In the genomic region with DNA sequence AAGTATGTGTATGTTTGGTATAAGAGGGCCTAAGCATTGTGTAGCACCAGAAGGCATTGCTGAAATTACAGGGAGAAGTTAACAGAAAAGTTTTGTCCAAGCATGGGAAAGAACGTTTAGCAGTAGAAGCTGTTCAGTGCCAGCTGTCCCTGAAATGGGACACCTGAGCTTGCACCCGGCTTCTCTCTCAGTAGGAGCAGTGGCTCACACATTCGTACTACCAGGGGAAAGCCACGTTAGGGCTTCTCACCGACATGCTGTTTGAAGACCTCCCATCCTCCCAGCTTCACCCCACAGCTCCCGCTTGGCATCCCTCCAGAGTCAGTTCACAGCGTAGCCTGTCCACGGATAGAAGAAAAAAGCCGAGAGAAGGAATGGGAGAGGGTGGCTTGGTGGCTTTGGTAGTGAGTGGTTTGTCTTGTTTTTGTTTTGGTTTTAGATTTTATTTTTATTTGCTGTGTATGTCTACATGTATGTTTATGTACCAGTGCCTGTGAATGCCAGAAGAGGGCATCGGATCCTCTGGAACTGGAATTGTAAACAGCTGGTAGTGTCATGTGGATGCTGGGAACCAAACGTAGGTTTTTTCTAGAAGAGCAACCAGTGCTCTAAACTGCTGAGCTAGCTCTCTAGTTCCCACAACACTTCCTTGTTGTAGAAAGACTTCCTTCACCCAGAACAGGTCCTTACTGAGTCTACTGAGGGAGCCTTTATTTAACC, we compare ENCODE assay signal across 13 mouse cellular contexts. TPM values are rescaled to one million over a fixed set of nuclear protein-coding genes. Genes with fewer than 3 reads are reported as not detected.
DNase-seq lines count a peak whose midpoint lies in the region; ATAC-seq and TF ChIP-seq lines count a peak whose summit lies in the region.
"Had no signal": no experiment of that assay in that cellular context is flagged by ENCODE, and none has a peak within 500 bp of the region (broad histone marks: within the 10 kb centered on the region; RNA-seq: fewer than 3 reads in every experiment).

No protein-coding gene starts in this region.

- H3K36me3 ChIP-seq in heart, adult 2 months (ENCODE audit: control insufficient read depth, insufficient read depth, low read length) = peaks cover 10% of the 10 kb centered on the region
- H3K36me3 ChIP-seq in kidney, embryonic 14.5 days (ENCODE audit: control insufficient read depth, insufficient read depth, low read length) = peaks cover 5% of the 10 kb centered on the region; the same call in 1 of the 2 replicates
- H3K36me3 ChIP-seq in testis, adult 2 months (ENCODE audit: control insufficient read depth, insufficient read depth, low read length) = peaks cover 4% of the 10 kb centered on the region; the same call in 1 of the 2 replicates

- no peak for ATAC-seq in kidney, embryonic 14.5 days (ENCODE audit: low FRiP score, low TSS enrichment)
- ATAC-seq: forebrain, embryonic 16.5 days had no signal

- peak in 1 of 2 experiments; percentile 40 for DNase-seq in heart, adult 2 months
- no peak for DNase-seq in heart, postnatal 36 days
- peak; percentile 46 to 55 for DNase-seq in kidney, postnatal 4 days
- no peak for DNase-seq in testis, postnatal 14 days (ENCODE audit: low spot score)
- no peak for DNase-seq in embryo, embryonic 11 days
- DNase-seq: adrenal gland, postnatal 25 days; cerebellum, adult 11-12 months; thymus, postnatal 25 days had no signal

- no peak for TF ChIP-seq EP300 in heart, adult 2 months (IDR thresholded peaks at IDR 0.05; ENCODE audit: insufficient read depth, low read depth, low read length)

- H3K4me3 ChIP-seq in heart, adult 2 months = no peak overlapping the region
- H3K4me3 ChIP-seq in kidney, embryonic 14.5 days (ENCODE audit: low read length) = no peak overlapping the region
- H3K4me3 ChIP-seq in testis, adult 2 months (ENCODE audit: control insufficient read depth, low read depth, low read length) = no peak overlapping the region

- H3K9me3 ChIP-seq in kidney, embryonic 14.5 days (ENCODE audit: control insufficient read depth, low read length) = no peaks in the 10 kb centered on the region

- H3K4me2 ChIP-seq in kidney, embryonic 14.5 days (replicated peaks; ENCODE audit: low read depth, low read length) = no peak overlapping the region

- peak overlapping the region; percentile 84 for H3K27ac ChIP-seq in heart, adult 2 months
- H3K27ac ChIP-seq in kidney, embryonic 14.5 days (ENCODE audit: low read depth, low read length) = no peak overlapping the region
- peak overlapping the region; percentile 7 for H3K27ac ChIP-seq in testis, adult 2 months (ENCODE audit: control insufficient read depth, insufficient read depth, low read depth, low read length)

- 70% methylated on average over 11 of the region's 11 CpGs for WGBS in heart, adult 2 months
- WGBS in kidney, embryonic 14.5 days = 63% methylated on average over 11 of the region's 11 CpGs

- TF ChIP-seq POLR2A in heart, adult 2 months (IDR thresholded peaks at IDR 0.05; ENCODE audit: insufficient read depth, low read depth, low read length) = no peak
- TF ChIP-seq POLR2A in testis, adult 2 months (IDR thresholded peaks at IDR 0.05; ENCODE audit: control insufficient read depth, low read depth, low read length) = no peak

- TF ChIP-seq CTCF in heart, adult 2 months (IDR thresholded peaks at IDR 0.05) = peak; percentile 30
- no peak for TF ChIP-seq CTCF in testis, adult 2 months (IDR thresholded peaks at IDR 0.05; ENCODE audit: control insufficient read depth, insufficient read depth, insufficient replicate concordance, low read depth, low read length)

- peaks cover 2% of the 10 kb centered on the region; the same call in 1 of the 2 replicates for H3K79me2 ChIP-seq in heart, adult 2 months (replicated peaks; ENCODE audit: control insufficient read depth, insufficient read depth, low read length)

- peaks cover 32% of the 10 kb centered on the region for H3K4me1 ChIP-seq in heart, adult 2 months (ENCODE audit: control insufficient read depth, insufficient read depth, low read length)
- peaks cover 23% of the 10 kb centered on the region for H3K4me1 ChIP-seq in kidney, embryonic 14.5 days (ENCODE audit: control insufficient read depth, insufficient read depth, low read length)
- no peaks in the 10 kb centered on the region; the same call in 1 of the 2 replicates for H3K4me1 ChIP-seq in testis, adult 2 months (ENCODE audit: control insufficient read depth, insufficient read depth, low read length)

- intact Hi-C loops in heart, adult 2 months (cut with DNase I) = loop anchor here (2.0 kb wide), 1 partner anchor 17 kb away; a partner anchor contains a TSS
- intact Hi-C loops in heart, postnatal 36 days (cut with DNase I) = loop anchor here (2.0 kb wide), 1 partner anchor 15 kb away; a partner anchor contains a TSS

- H3K27me3 ChIP-seq in heart, adult 2 months (ENCODE audit: control insufficient read depth, insufficient read depth, low read length) = no peaks in the 10 kb centered on the region
- H3K27me3 ChIP-seq in kidney, embryonic 14.5 days (ENCODE audit: control insufficient read depth, insufficient read depth, low read length) = no peaks in the 10 kb centered on the region
- H3K27me3 ChIP-seq in testis, adult 2 months (ENCODE audit: control insufficient read depth, insufficient read depth, low read length) = no peaks in the 10 kb centered on the region

- no peak overlapping the region for H3K9ac ChIP-seq in heart, adult 2 months (ENCODE audit: low read depth, low read length)
- no peak overlapping the region for H3K9ac ChIP-seq in kidney, embryonic 14.5 days (ENCODE audit: low read depth, low read length)

RNA-seq across cellular contexts. Expression of a gene that starts 15.6 kb away (rescaled TPM):
- 10 to 100 TPM; 10.1 to 10.7 TPM for total RNA-seq in heart, adult 2 months (2021)
- polyA plus RNA-seq in heart, adult 2 months (2012; rRNA removed) = 17.3 and 22.3 TPM in 2 replicates
- total RNA-seq in heart, postnatal 36 days (2021) = 10 to 100 TPM in 1 of 2 experiments, 1 to 10 TPM in 1; 8.6 to 11.2 TPM
- 28.8 and 29.7 TPM in 2 replicates for polyA plus RNA-seq in kidney, embryonic 14.5 days (2014; fragmentation: Nextera tagmentation; extraction: Ambion mirVana)
- polyA plus RNA-seq in testis, adult 2 months (2012; rRNA removed) = 40.6 and 42.1 TPM in 2 replicates

RNA-seq across cellular contexts. Expression of a gene that starts 15.9 kb away (rescaled TPM):
- 1 to 10 TPM; 4.0 to 5.9 TPM for total RNA-seq in heart, adult 2 months (2021)
- 10.7 and 13.5 TPM in 2 replicates for polyA plus RNA-seq in heart, adult 2 months (2012; rRNA removed)
- 1 to 10 TPM; 5.2 to 5.5 TPM for total RNA-seq in heart, postnatal 36 days (2021)
- polyA plus RNA-seq in kidney, embryonic 14.5 days (2014; fragmentation: Nextera tagmentation; extraction: Ambion mirVana) = 2.7 and 5.3 TPM in 2 replicates
- polyA plus RNA-seq in testis, adult 2 months (2012; rRNA removed) = 7.6 and 7.7 TPM in 2 replicates

RNA-seq across cellular contexts. Expression of a gene that starts 34.1 kb away (rescaled TPM):
- under 1 TPM; 0.13 to 0.14 TPM for total RNA-seq in heart, adult 2 months (2021)
- 0.14 and 0.15 TPM in 2 replicates for polyA plus RNA-seq in heart, adult 2 months (2012; rRNA removed)
- not detected for total RNA-seq in heart, postnatal 36 days (2021)
- polyA plus RNA-seq in kidney, embryonic 14.5 days (2014; fragmentation: Nextera tagmentation; extraction: Ambion mirVana) = not detected in 2 replicates
- polyA plus RNA-seq in testis, adult 2 months (2012; rRNA removed) = not detected in 2 replicates
- total RNA-seq: adrenal gland, postnatal 25 days; left cerebral cortex, postnatal 36 days had no signal
- polyA plus RNA-seq: forebrain, embryonic 16.5 days; hindbrain, embryonic 11.5 days had no signal

RNA-seq across cellular contexts. Expression of a gene that starts 42.0 kb away (rescaled TPM):
- total RNA-seq in heart, adult 2 months (2021) = 10 to 100 TPM; 37.2 to 38.7 TPM
- polyA plus RNA-seq in heart, adult 2 months (2012; rRNA removed) = 17.9 and 23.4 TPM in 2 replicates
- 10 to 100 TPM; 32.7 to 36.7 TPM for total RNA-seq in heart, postnatal 36 days (2021)
- 55.7 and 72.5 TPM in 2 replicates for polyA plus RNA-seq in kidney, embryonic 14.5 days (2014; fragmentation: Nextera tagmentation; extraction: Ambion mirVana)
- polyA plus RNA-seq in testis, adult 2 months (2012; rRNA removed) = 32.9 and 35.1 TPM in 2 replicates

RNA-seq across cellular contexts. Expression of a gene that starts 42.0 kb away (rescaled TPM):
- total RNA-seq in heart, adult 2 months (2021) = 1 to 10 TPM; 4.5 to 4.6 TPM
- polyA plus RNA-seq in heart, adult 2 months (2012; rRNA removed) = 6.7 and 9.9 TPM in 2 replicates
- total RNA-seq in heart, postnatal 36 days (2021) = 1 to 10 TPM; 5.0 to 5.3 TPM
- 4.3 and 6.8 TPM in 2 replicates for polyA plus RNA-seq in kidney, embryonic 14.5 days (2014; fragmentation: Nextera tagmentation; extraction: Ambion mirVana)
- 46.5 and 48.8 TPM in 2 replicates for polyA plus RNA-seq in testis, adult 2 months (2012; rRNA removed)

Comparison
In these comparisons a context has a peak if more than half of its experiments do, and no peak if none do; other contexts are left out.
1. DNase-seq: peak in kidney, postnatal 4 days (2 of 2); none in heart, postnatal 36 days (0 of 2), testis, postnatal 14 days (single experiment) and embryo, embryonic 11 days (single experiment).